Mouse (Mus musculus) spleen, postnatal 4 days (tissue): ENCODE measurements around the gene Rpap2.

Experiments used
- DNase-seq, 2 experiments: peaks; one replicate each; pipeline ENCODE4 v3.0.0; 2022; ENCODE audit warnings: low spot score in 2 of 2

The Rpap2 gene

DNA sequence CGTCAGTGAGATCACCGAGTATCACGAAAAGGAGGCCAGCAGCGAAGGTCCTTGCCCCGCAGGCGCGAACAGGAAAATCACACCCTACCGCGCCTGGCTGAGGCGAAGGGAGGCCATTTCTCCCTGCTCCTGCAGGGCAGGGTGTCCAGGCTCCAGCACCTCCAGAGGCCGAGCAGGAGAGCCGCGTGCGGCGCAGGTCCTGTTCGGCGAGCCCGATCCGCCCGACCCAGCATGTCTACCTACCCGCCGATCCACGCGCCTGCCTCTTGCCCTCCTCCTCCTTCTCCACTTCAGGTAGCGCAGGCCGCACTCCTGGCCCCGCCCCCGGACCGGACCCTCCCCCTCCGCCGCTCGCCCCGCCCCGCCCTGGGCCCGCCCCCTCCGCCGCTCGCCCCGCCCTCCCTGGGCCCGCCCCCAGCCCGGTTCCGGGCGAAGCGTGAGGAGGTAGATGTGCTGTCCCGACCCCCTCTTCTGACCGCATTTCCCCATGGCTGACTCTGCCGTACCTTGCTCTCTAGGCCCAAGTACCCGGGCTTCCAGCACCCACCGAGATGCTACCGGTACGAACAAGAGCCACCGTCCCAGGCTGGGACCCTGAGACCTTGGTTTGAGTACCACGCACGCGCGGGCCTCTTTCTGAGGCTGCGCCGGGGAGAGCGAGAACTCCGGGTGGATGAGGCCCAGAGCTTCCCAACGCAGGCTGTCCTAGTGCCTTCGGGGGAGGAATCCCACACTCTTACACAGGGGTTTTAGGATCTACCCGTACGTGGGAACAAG is at the start of gene Rpap2, which contains the start of gene Glmn:
Gene Rpap2, plus strand, starts transcription at position 73 of the 777 bp plus-strand sequence.
Gene Glmn, minus strand, starts transcription at position 588 of the 777 bp plus-strand sequence.
- peak; percentile 85 to 95 for DNase-seq

DNA sequence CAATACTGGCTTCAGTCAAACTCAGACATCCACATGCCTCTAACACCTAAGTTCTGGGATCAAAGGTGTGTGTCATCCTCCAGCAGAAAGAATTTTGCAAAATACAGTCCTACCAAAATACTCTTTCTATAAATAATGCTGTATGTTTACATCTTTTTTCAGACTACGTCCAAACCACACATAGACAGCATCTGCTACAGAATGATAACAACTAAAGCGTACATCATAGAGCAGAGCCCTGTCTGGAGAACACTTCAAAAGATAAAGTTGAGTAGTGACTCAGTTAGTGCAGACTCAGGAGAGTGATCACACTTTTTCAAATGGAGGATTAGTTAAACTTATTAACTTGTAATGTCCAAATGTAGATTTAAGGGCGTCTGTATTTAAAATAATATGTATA is 49.2 kb upstream of the Rpap2 start:
- no peak for DNase-seq

GRCm38 (mm10) chr5:107548444-107548843 is 48.7 kb upstream of the Rpap2 start:
- DNase-seq: no peak

- no peak for DNase-seq
These were observed 42.8 kb upstream of the Rpap2 start for GRCm38 (mm10) chr5:107554336-107554735.

DNA sequence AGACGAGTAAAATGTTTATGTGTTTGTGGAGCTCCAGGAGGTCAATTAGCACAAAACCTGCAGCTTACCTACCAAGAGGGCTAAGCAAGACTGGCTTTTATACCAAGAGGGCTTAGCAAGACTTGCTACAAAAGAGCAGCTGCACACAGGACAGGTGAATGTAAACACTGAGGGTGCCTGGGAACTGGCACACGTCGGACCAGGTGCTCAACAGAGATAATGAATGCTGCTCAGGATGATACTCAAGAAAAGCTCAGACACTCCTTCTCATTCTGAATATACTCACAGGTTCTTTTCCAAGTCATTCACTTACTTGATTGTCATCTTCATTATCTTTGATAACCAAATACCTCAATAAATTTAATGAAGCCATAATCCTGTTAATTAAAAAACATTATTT is 40.2 kb upstream of the Rpap2 start:
- DNase-seq: no peak

DNA sequence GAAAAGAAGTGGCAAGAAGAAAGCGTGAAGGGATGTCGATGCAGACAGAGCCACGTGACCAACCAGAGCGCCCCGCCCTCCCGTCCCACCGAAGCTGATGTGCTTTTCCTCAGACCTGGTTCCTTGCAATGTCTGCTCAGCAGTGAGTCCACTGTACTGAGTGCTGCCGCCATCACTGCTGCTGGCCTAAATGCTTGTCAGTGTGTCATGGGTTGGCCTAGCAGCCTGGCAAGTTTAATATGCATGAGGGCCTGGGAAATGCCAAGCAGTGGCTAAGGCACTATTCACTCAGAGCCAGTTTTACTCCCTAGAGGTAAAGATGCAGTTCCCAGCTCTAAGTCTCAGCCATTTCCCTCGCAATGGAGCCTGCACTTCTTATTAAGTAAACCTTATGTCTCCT is 28.0 kb upstream of the Rpap2 start:
- no peak for DNase-seq

DNA sequence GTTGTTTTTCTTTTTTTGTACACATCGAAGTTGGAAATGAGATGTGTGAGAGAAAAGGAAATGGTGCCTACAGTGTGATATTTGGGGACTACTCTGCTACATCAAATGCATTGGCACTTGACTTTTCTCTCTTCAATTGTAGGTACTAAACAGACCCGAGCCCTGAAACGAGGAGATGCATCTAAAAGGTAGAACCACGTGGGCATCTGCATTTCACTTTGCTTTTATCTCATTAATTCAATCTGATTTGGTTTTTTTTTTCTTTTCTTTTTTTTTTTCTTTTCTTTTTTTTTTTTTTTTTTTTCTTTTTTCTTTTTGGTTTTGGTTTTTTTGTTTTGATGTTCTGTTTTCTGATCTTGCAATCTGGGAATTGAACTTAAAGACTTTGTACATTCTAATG is 1.2 kb downstream of the Rpap2 start:
- DNase-seq: no peak

GRCm38 (mm10) chr5:107611224-107611623 is 14.1 kb downstream of the Rpap2 start:
- peak; percentile 57 to 74 for DNase-seq

GRCm38 (mm10) chr5:107617986-107618385 is 20.8 kb downstream of the Rpap2 start:
- no peak for DNase-seq

DNA sequence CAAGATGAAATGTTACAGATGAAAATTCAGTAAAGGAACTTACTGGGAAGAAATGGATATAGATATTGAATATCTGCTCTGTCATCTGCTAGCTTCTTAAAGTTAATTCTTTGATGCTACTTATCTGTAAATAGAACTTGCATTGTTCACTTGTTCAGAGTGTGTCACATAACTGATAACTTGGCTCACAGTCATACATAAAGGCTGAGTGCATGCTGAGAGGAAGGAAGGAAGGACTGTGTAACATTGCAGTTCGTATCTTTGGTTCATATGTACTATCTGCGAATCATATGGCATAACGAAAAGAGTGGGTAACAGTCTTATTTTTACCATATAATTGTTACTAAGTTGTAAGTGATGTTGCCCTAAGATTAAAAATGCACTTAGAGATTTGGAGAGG is 24.2 kb downstream of the Rpap2 start:
- DNase-seq: no peak

DNA sequence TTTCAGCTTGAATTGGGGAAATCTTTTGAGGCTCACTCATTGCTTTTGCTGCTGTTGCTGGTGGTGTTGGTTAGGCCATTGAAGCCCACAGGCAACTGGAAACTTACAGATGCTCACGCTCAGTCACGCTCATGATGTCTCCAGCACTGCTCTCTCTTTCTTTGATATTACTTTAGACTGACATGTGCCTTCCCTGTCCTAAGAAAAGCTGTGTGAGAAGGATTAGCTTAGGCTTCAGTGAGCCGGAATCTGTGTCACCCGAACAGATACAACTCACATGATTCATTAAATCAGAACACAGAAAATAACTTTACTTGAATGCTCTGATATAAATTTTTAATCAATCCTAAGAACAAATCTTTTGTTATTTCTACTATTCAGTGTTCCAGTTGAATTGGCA is 36.5 kb downstream of the Rpap2 start:
- DNase-seq: no peak

GRCm38 (mm10) chr5:107637106-107637505 is 39.9 kb downstream of the Rpap2 start:
- peak in 1 of 2 experiments; percentile 8 for DNase-seq

GRCm38 (mm10) chr5:107638366-107638765 is 41.2 kb downstream of the Rpap2 start:
- no peak for DNase-seq

DNA sequence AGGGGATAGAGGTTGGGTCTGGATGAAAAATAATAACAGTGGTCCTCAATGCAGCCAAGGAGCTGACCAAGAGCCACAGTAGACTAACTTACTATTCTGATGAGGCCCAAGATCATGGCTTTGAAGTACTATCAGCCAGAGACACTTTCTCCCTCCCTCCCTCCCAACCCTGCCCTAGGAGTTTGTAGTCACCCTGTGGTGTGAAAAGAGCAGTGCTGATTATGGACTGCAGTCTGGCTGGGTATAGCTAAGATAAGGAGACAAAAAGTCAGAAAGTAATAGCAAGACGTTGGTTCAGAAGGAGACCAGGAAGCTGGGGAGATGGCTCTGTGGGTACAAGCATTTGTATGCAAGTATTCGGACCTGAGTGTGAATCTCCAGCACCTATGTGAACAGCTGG is 47.4 kb downstream of the Rpap2 start:
- no peak for DNase-seq

GRCm38 (mm10) chr5:107645935-107646334 is 48.8 kb downstream of the Rpap2 start:
- no peak for DNase-seq

DNA sequence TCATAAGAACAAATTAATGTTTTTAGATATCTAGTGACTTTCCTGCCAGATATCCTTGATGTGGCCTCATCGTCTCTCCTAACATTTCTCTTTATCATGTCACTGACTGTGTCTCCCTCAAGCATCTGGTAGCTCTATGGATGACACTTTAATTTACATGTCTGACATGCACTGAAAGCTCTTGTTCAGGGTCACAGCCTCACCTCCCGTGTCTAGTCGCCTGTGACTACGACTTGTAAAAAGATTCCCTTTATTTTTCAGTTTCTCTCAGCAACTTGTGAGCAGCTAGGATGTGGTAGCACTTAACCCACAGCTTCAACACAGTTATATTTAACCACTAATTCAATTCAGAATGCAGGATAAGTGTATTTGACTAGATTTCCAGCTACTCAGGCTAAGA is 50.4 kb downstream of the Rpap2 start:
- no peak for DNase-seq

DNA sequence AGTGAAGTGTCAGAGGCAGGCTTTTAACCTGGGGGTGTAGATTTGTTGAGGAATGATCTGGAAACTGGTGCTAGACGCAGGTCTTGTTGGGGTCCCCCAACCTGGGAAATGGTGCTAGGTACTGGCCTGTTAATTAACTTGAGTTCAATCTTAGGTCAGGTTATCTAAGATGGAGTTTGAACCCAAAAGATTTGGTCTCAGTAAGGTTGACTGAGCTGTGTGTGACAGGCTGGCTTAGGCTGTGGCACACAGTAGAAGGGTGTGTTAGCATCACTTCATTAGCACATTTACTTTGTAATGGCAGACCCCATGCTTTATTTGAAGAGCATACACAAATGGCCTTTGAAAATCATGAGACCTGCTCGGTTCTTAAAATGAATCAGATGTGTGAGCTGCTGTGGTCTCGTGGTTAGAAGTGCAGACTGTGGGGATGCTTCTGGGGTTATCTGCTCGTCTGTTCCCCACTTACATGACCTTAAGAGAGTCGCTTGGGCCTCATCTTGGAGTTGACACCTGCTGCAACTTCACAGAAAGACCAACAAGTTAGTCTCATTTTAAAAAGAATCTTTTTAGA is 51.5 kb downstream of the Rpap2 start:
- DNase-seq: no peak

GRCm38 (mm10) chr5:107649680-107650079 is 52.5 kb downstream of the Rpap2 start:
- no peak for DNase-seq

DNA sequence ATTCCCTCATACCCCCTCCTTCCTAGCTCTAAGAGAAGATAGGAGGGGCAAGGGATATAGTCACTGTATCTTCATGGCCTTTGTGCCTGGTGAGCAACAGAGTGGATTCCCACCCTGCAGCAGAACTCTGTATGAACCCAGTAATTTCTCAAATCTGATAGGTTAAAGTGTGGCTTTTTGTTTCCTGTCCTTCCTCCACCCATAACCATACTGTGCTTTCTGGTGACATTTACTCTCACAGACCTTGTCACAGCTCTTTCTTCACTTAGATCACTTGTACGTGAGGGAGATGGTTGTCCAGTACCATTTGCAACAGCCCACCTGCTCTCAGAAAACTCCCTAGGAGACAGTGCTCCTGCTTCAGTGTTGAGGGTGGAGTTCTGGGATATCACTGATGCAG is 53.3 kb downstream of the Rpap2 start:
- no peak for DNase-seq

DNA sequence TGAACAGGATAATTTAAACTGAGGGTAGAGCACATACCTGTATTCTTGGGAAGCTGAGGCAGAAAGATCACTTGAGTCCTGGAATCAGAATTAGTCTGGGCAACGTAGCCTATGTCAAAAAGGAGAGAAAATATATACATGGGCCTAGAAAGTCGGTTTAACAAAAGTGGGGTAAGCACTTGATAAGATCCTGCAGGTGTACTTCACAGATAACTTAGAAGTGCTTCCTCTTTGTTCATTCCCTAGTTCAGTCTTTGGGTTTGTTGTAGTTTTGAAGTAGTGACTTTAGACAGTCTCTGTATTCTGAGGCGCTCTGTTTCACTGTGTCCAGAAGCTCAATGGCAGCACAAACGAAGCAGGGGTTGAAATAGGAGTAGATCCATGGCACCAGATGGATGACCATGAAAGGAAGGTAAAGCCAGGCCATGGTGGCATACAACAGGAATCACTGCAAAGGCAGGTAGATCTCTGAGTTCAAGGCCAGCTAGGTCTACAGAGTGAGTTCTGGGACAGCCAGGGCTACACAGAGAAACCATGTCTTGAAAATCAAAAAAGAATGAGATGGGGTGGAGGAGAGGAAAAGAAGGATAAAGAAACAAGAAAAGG is 55.0 kb downstream of the Rpap2 start:
- no peak for DNase-seq

DNA sequence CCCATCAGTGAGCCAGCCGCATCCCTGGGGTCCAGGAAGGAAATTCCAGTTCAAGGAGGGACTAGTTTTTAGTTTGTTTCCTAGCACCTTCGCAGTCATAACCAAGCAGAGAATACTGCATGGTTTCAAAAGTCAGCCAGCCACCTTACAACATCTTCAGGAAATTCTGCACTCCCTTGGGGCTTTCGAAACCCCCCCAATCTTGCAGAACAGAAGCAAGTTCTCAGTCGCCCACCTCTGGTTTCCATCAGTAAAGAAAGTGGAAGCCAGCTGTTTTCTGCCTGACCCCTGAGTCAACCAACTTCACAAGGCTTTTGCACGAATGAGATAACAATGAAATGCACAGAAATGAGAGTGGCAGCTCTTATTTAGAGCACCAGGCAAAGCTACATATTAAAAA is 81.2 kb downstream of the Rpap2 start:
- peak in 1 of 2 experiments; percentile 20 for DNase-seq

DNA sequence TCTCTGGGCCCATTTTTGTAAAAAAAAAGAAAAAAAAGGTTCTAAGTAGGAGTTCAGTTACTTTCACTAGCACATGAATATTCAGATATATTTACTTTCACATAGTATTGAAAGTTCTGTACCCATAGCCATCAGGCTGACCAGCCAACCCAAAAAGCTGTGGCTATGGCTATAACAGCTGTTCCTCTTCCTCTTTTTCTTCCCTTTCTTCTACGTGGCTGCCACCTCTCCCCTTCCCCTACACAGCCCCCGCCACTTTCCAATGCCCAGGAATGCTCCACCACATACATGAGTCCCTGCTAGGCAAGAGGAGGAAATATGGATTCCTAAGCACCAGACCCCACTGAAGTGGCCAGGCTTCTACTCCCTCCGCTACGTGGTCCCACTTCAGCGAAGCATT is 84.1 kb downstream of the Rpap2 start:
- DNase-seq: no peak

GRCm38 (mm10) chr5:107684380-107684779 is 87.2 kb downstream of the Rpap2 start:
- DNase-seq: no peak
